Mouse (Mus musculus) MEL (cell line): ENCODE results near the gene Tcf23. TPM values are rescaled to one million over a fixed set of nuclear protein-coding genes. Genes with fewer than 3 reads are reported as not detected.

Experiments used
- DNase-seq: peaks from one replicate; pipeline ENCODE4 v3.0.0; 2011; ENCODE audit warnings: low read depth, low spot score
- H3K27ac ChIP-seq: 2 replicates; pipeline ENCODE4 v1.5.1; 2012; ENCODE audit warnings: low read depth, mild to moderate bottlenecking, control low read depth, low read length, moderate library complexity; ENCODE audit not compliant: control insufficient read depth
- H3K27me3 ChIP-seq, 2 experiments: fragments of 150-350 bp in 1 of 2; sonication (generic) in 1 of 2; 2 replicates each; pipeline ENCODE4 v1.6.1; 2012; ENCODE audit warnings: low read length in 2 of 2, mild to moderate bottlenecking in 2 of 2, improper control_type of control experiment in 1 of 2, moderate library complexity in 1 of 2; ENCODE audit not compliant: insufficient read depth in 2 of 2, control insufficient read depth in 1 of 2
- H3K36me3 ChIP-seq, 2 experiments: 2 replicates each; pipeline ENCODE4 v1.6.1; 2012 to 2014; ENCODE audit warnings: low read length in 2 of 2, improper control_type of control experiment in 1 of 2, inconsistent platforms in 1 of 2, mild to moderate bottlenecking in 1 of 2; ENCODE audit not compliant: insufficient read depth in 2 of 2, control insufficient read depth in 1 of 2
- H3K4me1 ChIP-seq, 2 experiments: fragments of 150-350 bp in 1 of 2; sonication (generic) in 1 of 2; 2 replicates each; pipeline ENCODE4 v1.6.1; 2012; ENCODE audit warnings: low read length in 2 of 2, improper control_type of control experiment in 1 of 2, mild to moderate bottlenecking in 1 of 2; ENCODE audit not compliant: insufficient read depth in 2 of 2, control insufficient read depth in 1 of 2
- H3K4me3 ChIP-seq, 2 experiments: fragments of 150-350 bp in 1 of 2; sonication (generic) in 1 of 2; 2 replicates each; pipeline ENCODE4 v1.5.1; 2012; ENCODE audit warnings: low read depth in 2 of 2, low read length in 2 of 2, mild to moderate bottlenecking in 2 of 2, moderate library complexity in 2 of 2, control low read depth in 1 of 2, improper control_type of control experiment in 1 of 2; ENCODE audit not compliant: control insufficient read depth in 1 of 2, insufficient read depth in 1 of 2
- H3K79me2 ChIP-seq: 2 replicates; pipeline ENCODE4 v1.6.1; 2012; ENCODE audit warnings: mild to moderate bottlenecking, low read length, moderate library complexity; ENCODE audit not compliant: control insufficient read depth, poor library complexity, insufficient read depth
- H3K9ac ChIP-seq: 2 replicates; pipeline ENCODE4 v1.6.1; 2012; ENCODE audit warnings: low read depth, mild to moderate bottlenecking, control low read depth, low read length, moderate library complexity; ENCODE audit not compliant: control insufficient read depth, poor library complexity, severe bottlenecking
- H3K9me3 ChIP-seq: fragments of 150-350 bp; sonication (generic); replicated peaks from 2 replicates; pipeline ENCODE4 v1.6.1; 2012; ENCODE audit warnings: mild to moderate bottlenecking, low read length, improper control_type of control experiment, moderate library complexity; ENCODE audit not compliant: insufficient read depth
- BHLHE40 ChIP-seq: IDR thresholded peaks from 2 replicates; pipeline ENCODE4 v1.6.1; 2012; ENCODE audit warnings: low read depth, mild to moderate bottlenecking, inconsistent platforms, low read length, improper control_type of control experiment, borderline replicate concordance
- CHD1 ChIP-seq: IDR thresholded peaks from 2 replicates; pipeline ENCODE4 v1.6.1; 2012; ENCODE audit warnings: low read depth, mild to moderate bottlenecking, inconsistent platforms, low read length, improper control_type of control experiment
- CHD2 ChIP-seq: IDR thresholded peaks from 2 replicates; pipeline ENCODE4 v1.6.1; 2011; ENCODE audit warnings: low read length, improper control_type of control experiment
- CTCF ChIP-seq, 3 experiments: IDR thresholded peaks in 2 of 3; conservative IDR thresholded peaks in 1 of 3; 2 replicates each; pipeline ENCODE4 v1.5.1; 2011 to 2012; ENCODE audit warnings: low read length in 3 of 3, low read depth in 2 of 3, mild to moderate bottlenecking in 2 of 3, improper control_type of control experiment in 1 of 3, inconsistent platforms in 1 of 3, mixed read lengths in 1 of 3, moderate library complexity in 1 of 3; ENCODE audit not compliant: control insufficient read depth in 1 of 3, insufficient read depth in 1 of 3, poor library complexity in 1 of 3, severe bottlenecking in 1 of 3
- E2F4 ChIP-seq: IDR thresholded peaks from 2 replicates; pipeline ENCODE4 v1.6.1; 2011; ENCODE audit warnings: low read depth, low read length, improper control_type of control experiment, borderline replicate concordance
- ELF1 ChIP-seq: IDR thresholded peaks from 2 replicates; pipeline ENCODE4 v1.6.1; 2014; ENCODE audit warnings: low read depth, mild to moderate bottlenecking, inconsistent platforms, low read length, improper control_type of control experiment, moderate library complexity
- ETS1 ChIP-seq: IDR thresholded peaks from 2 replicates; pipeline ENCODE4 v1.6.1; 2012; ENCODE audit warnings: low read depth, mild to moderate bottlenecking, inconsistent platforms, low read length, improper control_type of control experiment, moderate library complexity
- GABPA ChIP-seq: IDR thresholded peaks from 2 replicates; pipeline ENCODE4 v1.6.1; 2012; ENCODE audit warnings: low read depth, mild to moderate bottlenecking, inconsistent platforms, low read length, improper control_type of control experiment, moderate library complexity
- GATA1 ChIP-seq: IDR thresholded peaks from 2 replicates; pipeline ENCODE4 v1.6.1; 2011; ENCODE audit warnings: low read depth, low read length, improper control_type of control experiment
- HCFC1 ChIP-seq: IDR thresholded peaks from 2 replicates; pipeline ENCODE4 v1.6.1; 2012; ENCODE audit warnings: low read depth, mild to moderate bottlenecking, inconsistent platforms, low read length, improper control_type of control experiment, moderate library complexity
- JUND ChIP-seq: IDR thresholded peaks from 2 replicates; pipeline ENCODE4 v1.6.1; 2011; ENCODE audit warnings: low read depth, mild to moderate bottlenecking, improper control_type of control experiment, low read length
- MAX ChIP-seq: IDR thresholded peaks from 2 replicates; pipeline ENCODE4 v1.6.1; 2011; ENCODE audit warnings: low read length, improper control_type of control experiment
- MAZ ChIP-seq: IDR thresholded peaks from 2 replicates; pipeline ENCODE4 v1.6.1; 2012; ENCODE audit warnings: low read depth, mild to moderate bottlenecking, inconsistent platforms, low read length, improper control_type of control experiment
- MEF2A ChIP-seq: IDR thresholded peaks from 2 replicates; pipeline ENCODE4 v1.6.1; 2014; ENCODE audit warnings: low read depth, mild to moderate bottlenecking, inconsistent platforms, low read length, improper control_type of control experiment; ENCODE audit not compliant: poor library complexity, insufficient replicate concordance, severe bottlenecking; ENCODE audit errors: extremely low read depth
- MXI1 ChIP-seq: IDR thresholded peaks from 2 replicates; pipeline ENCODE4 v1.6.1; 2011; ENCODE audit warnings: mild to moderate bottlenecking, low read depth, low read length, improper control_type of control experiment
- MYB ChIP-seq: IDR thresholded peaks from 2 replicates; pipeline ENCODE4 v1.6.1; 2011; ENCODE audit warnings: mild to moderate bottlenecking, low read depth, low read length, improper control_type of control experiment
- MYC ChIP-seq: IDR thresholded peaks from 2 replicates; pipeline ENCODE4 v1.6.1; 2011; ENCODE audit warnings: low read depth, mild to moderate bottlenecking, low read length, improper control_type of control experiment, moderate library complexity
- NELFE ChIP-seq: IDR thresholded peaks from 2 replicates; pipeline ENCODE4 v1.6.1; 2011; ENCODE audit warnings: low read depth, low read length, improper control_type of control experiment
- NRF1 ChIP-seq: IDR thresholded peaks from 2 replicates; pipeline ENCODE4 v1.6.1; 2014; ENCODE audit warnings: low read depth, mild to moderate bottlenecking, inconsistent platforms, low read length, improper control_type of control experiment, moderate library complexity; ENCODE audit not compliant: poor library complexity, insufficient read depth, severe bottlenecking
- POLR2A ChIP-seq, 2 experiments: IDR thresholded peaks; 2 replicates each; pipeline ENCODE4 v1.6.1; 2011 to 2012; ENCODE audit warnings: low read length in 2 of 2, mild to moderate bottlenecking in 2 of 2, control low read depth in 1 of 2, improper control_type of control experiment in 1 of 2, low read depth in 1 of 2, moderate library complexity in 1 of 2; ENCODE audit not compliant: control insufficient read depth in 1 of 2, insufficient read depth in 1 of 2, poor library complexity in 1 of 2
- POLR2AphosphoS2 ChIP-seq: IDR thresholded peaks from 2 replicates; pipeline ENCODE4 v1.6.1; 2011; ENCODE audit warnings: low read length, improper control_type of control experiment
- POLR2AphosphoS5 ChIP-seq: IDR thresholded peaks from 2 replicates; pipeline ENCODE4 v1.6.1; 2012; ENCODE audit warnings: low read depth, borderline replicate concordance, mild to moderate bottlenecking, inconsistent platforms, low read length, moderate library complexity, mixed read lengths
- RAD21 ChIP-seq: IDR thresholded peaks from 2 replicates; pipeline ENCODE4 v1.6.1; 2011; ENCODE audit warnings: mild to moderate bottlenecking, low read depth, low read length, improper control_type of control experiment
- RCOR1 ChIP-seq: IDR thresholded peaks from 2 replicates; pipeline ENCODE4 v1.6.1; 2012; ENCODE audit warnings: low read depth, mild to moderate bottlenecking, inconsistent platforms, low read length, improper control_type of control experiment
- SIN3A ChIP-seq: IDR thresholded peaks from 2 replicates; pipeline ENCODE4 v1.6.1; 2012; ENCODE audit warnings: low read length, improper control_type of control experiment, inconsistent platforms
- SMC3 ChIP-seq: IDR thresholded peaks from 2 replicates; pipeline ENCODE4 v1.6.1; 2011; ENCODE audit warnings: low read depth, low read length, improper control_type of control experiment
- TAL1 ChIP-seq: IDR thresholded peaks from 2 replicates; pipeline ENCODE4 v1.6.1; 2012; ENCODE audit warnings: mild to moderate bottlenecking, inconsistent platforms, low read length, moderate library complexity, mixed read lengths
- TBP ChIP-seq: IDR thresholded peaks from 2 replicates; pipeline ENCODE4 v1.8.0; 2011; ENCODE audit warnings: low read depth, low read length, improper control_type of control experiment
- UBTF ChIP-seq: IDR thresholded peaks from 2 replicates; pipeline ENCODE4 v1.6.1; 2012; ENCODE audit warnings: low read depth, mild to moderate bottlenecking, inconsistent platforms, low read length, improper control_type of control experiment, moderate library complexity, borderline replicate concordance; ENCODE audit not compliant: insufficient read depth
- USF1 ChIP-seq: IDR thresholded peaks from 2 replicates; pipeline ENCODE4 v1.6.1; 2014; ENCODE audit warnings: low read depth, mild to moderate bottlenecking, inconsistent platforms, low read length, improper control_type of control experiment, moderate library complexity
- USF2 ChIP-seq, 2 experiments: IDR thresholded peaks; 2 replicates each; pipeline ENCODE4 v1.6.1; 2011 to 2012; ENCODE audit warnings: improper control_type of control experiment in 2 of 2, low read length in 2 of 2, borderline replicate concordance in 1 of 2, inconsistent platforms in 1 of 2, low read depth in 1 of 2, mild to moderate bottlenecking in 1 of 2; ENCODE audit not compliant: insufficient read depth in 1 of 2
- ZC3H11A ChIP-seq: IDR thresholded peaks from 2 replicates; pipeline ENCODE4 v1.6.1; 2012; ENCODE audit warnings: low read depth, mild to moderate bottlenecking, inconsistent platforms, low read length, improper control_type of control experiment
- ZKSCAN1 ChIP-seq: IDR thresholded peaks from 2 replicates; pipeline ENCODE4 v1.6.1; 2012; ENCODE audit warnings: low read depth, mild to moderate bottlenecking, inconsistent platforms, low read length, improper control_type of control experiment, moderate library complexity
- ZMIZ1 ChIP-seq: IDR thresholded peaks from 2 replicates; pipeline ENCODE4 v1.6.1; 2012; ENCODE audit warnings: low read depth, mild to moderate bottlenecking, inconsistent platforms, low read length, improper control_type of control experiment, moderate library complexity
- ZNF384 ChIP-seq: IDR thresholded peaks from 2 replicates; pipeline ENCODE4 v1.6.1; 2012; ENCODE audit warnings: low read depth, mild to moderate bottlenecking, inconsistent platforms, low read length, improper control_type of control experiment
- polyA plus RNA-seq, 2 experiments: library from polyadenylated mRNA; stranded (reverse) in 1 of 2; unstranded in 1 of 2; fragments of >175 nt in 1 of 2; fragments of >200 nt in 1 of 2; gene quantifications; 2 replicates each; pipeline versions ENCODE4 v1.2.1 to v1.2.4; 2012; ENCODE audit warnings: low replicate concordance in 2 of 2, low read depth in 1 of 2; ENCODE audit not compliant: insufficient read length in 2 of 2, insufficient read depth in 1 of 2, missing spikeins in 1 of 2
- total RNA-seq: library from RNA; depleted of rRNA; stranded (reverse); fragments of 300-350 nt; gene quantifications from 2 replicates; pipeline ENCODE4 v1.2.3, GENCODE M21; 2012

Gene Tcf23
- total and polyA plus RNA-seq, 3 experiments = 0.07 to 0.08 TPM; not detected in 1

- Histone ChIP-seq H3K9ac (peak overlapping the region; percentile 77), H3K9me3 (no peaks in the 10 kb centered on the region), H3K4me1 (peaks cover 2 to 14% of the 10 kb centered on the region in 2 experiments; a peak in 3 of 4 replicates), H3K79me2 (peaks cover 3% of the 10 kb centered on the region; the same call in 1 of the 2 replicates), H3K36me3 (peaks cover 0 to 7% of the 10 kb centered on the region in 2 experiments; a peak in 2 of 4 replicates), H3K4me3 (peak overlapping the region; percentile 84 to 89), H3K27me3 (no peaks in the 10 kb centered on the region), H3K27ac (peak overlapping the region; percentile 69)
- peak; percentile 99 for DNase-seq
- TF ChIP-seq MYC (peak; percentile 30; the same call in 1 of the 2 replicates), ZC3H11A (no peak), SMC3 (peak; percentile 17; the same call in 1 of the 2 replicates), GATA1 (no peak), RCOR1 (peak; percentile 47; the same call in 1 of the 2 replicates), NRF1 (peak; percentile 31; the same call in 1 of the 2 replicates), RAD21 (no peak; the same call in 1 of the 2 replicates), MXI1 (no peak; the same call in 1 of the 2 replicates), E2F4 (no peak), UBTF (0 out of 2 replicates have a peak, but pooled peaks have one; percentile 47), ELF1 (peak; percentile 78), JUND (no peak), ZNF384 (no peak), POLR2AphosphoS5 (peak; percentile 58; the same call in 1 of the 2 replicates), HCFC1 (peak; percentile 67; the same call in 1 of the 2 replicates), ZKSCAN1 (no peak), POLR2A (IDR thresholded peaks at IDR 0.05; ENCODE audit: control insufficient read depth in 1 of 2, insufficient read depth in 1 of 2, low read depth in 1 of 2, low read length in 2 of 2, poor library complexity in 1 of 2) (peak; percentile 86 to 90), CHD1 (peak; percentile 36; the same call in 1 of the 2 replicates), MAX (peak; percentile 62), CTCF (IDR thresholded peaks at IDR 0.05 in 2 of 3, conservative IDR thresholded peaks at IDR 0.05 in 1 of 3; ENCODE audit: control insufficient read depth in 1 of 3, insufficient read depth in 1 of 3, low read depth in 2 of 3, low read length in 3 of 3, poor library complexity in 1 of 3, severe bottlenecking in 1 of 3) (peak in 2 of 3 experiments; percentile 26 to 40; a peak in 4 of 6 replicates), GABPA (no peak), ZMIZ1 (peak; percentile 96), CHD2 (no peak), POLR2AphosphoS2 (peak; percentile 86), TAL1 (no peak), TBP (peak; percentile 67; the same call in 1 of the 2 replicates), MEF2A (no peak), MAZ (peak; percentile 92), ETS1 (peak; percentile 42; the same call in 1 of the 2 replicates), MYB (no peak), SIN3A (peak; percentile 82), USF2 (IDR thresholded peaks at IDR 0.05; ENCODE audit: borderline replicate concordance in 1 of 2, insufficient read depth in 1 of 2, low read depth in 1 of 2, low read length in 2 of 2) (no peak), USF1 (no peak), BHLHE40 (no peak), NELFE (peak; percentile 92)
Measured at GRCm38 (mm10) chr5:30949654-30950326, 18.7 kb upstream of the Tcf23 start.
